Mouse (Mus musculus): Measurements from ENCODE around the gene Cry2. TPM values are rescaled to one million over a fixed set of nuclear protein-coding genes. Genes with fewer than 3 reads are reported as not detected.
"Not testable (repeated sequence)": the region's sequence is repeated elsewhere in the genome, so short reads cannot be mapped to it uniquely, and the experiment has no call there.

Cry2 gene
- total and polyA plus RNA-seq, 3 experiments = 32.9 to 53.8 (median 45.1) TPM

DNA sequence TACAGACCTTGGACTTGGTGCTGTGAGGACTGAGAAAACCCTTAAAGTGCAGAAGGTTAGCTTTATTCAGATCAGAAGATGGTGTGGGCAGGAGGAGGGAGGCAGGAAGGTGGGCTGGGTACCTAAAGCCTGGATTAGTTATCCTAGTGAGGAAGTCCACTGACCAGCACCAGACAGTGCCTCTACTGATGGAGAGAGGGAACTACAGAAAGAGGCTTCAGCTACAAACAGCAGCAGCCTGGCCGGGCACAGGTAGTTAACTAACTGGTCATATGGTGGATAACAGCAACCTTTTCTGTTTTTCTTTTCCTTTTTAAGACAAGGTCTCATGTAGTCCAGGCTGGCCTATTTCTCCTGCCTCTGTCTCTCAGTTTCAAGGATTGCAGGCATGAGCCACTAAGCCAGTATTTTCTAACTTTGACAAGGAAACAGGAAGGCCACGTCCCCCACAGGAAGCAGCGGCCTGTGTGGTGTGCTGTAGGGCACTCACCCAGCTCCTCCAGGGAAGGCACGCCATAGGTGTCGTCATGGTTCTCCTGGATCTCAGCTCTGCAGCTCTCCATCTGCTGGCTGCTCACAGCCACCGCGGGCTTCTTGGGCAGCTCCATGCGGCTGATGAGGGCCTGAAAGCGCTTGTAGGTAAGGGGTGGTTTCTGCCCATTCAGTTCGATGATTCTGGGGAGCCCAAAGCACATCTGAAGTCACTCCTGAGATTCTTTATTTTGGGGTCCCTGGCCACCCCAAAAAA, 11.3 kb downstream of the Cry2 start:
- peak; percentile 23 for DNase-seq

DNA sequence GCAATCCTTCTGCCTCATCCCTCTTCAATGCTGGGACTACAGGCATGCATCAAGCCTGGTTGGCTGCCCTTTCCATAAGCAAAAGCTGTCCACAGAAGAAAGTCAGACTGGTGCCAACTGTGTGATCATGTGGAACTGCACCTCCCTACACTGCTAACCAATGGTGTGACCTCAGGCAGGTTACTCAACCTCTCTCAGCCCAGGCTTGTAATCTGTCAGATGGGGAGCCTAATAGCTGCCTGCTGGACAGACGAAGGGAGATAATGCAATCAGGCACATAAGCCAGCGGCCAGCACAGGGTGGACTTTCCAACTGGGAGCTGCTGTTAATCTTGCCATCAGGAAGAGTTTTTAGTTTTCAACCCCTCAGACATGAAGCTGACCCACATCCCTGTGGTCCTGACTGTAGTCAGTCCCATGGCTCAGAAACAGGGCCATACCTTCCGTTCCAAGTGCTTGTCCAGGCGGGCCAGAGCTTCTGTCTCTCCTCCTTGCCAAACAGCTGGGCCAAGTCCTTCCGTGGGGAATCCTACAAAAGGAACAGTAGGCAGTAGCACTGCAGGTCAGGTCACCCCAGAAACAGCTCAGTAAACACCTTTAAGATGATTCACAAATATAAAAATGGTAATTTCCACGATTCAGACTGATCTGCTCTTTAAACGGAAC, 12.0 kb downstream of the Cry2 start:
- peak; percentile 72 for DNase-seq

DNA sequence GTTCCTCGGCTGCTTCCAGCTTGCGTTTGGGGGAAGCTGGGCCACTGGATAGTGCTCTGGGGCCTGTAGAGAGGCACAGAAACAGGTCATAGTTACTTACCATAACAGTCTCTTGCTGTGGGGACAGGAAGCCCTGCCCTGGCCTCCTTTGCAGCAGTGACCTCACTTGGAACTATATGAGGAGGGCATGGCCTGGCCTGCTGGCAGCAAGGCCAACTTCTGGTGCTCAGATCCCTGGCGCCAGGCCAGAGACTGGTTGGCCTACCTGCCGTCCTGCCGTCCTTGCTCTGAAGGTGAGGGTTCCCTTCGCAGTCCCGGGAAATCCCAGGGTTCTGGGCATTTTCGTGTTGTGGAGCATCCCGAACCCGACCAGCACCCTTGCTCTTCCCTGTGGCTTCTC, 22.1 kb downstream of the Cry2 start:
- DNase-seq = peak; percentile 32

DNA sequence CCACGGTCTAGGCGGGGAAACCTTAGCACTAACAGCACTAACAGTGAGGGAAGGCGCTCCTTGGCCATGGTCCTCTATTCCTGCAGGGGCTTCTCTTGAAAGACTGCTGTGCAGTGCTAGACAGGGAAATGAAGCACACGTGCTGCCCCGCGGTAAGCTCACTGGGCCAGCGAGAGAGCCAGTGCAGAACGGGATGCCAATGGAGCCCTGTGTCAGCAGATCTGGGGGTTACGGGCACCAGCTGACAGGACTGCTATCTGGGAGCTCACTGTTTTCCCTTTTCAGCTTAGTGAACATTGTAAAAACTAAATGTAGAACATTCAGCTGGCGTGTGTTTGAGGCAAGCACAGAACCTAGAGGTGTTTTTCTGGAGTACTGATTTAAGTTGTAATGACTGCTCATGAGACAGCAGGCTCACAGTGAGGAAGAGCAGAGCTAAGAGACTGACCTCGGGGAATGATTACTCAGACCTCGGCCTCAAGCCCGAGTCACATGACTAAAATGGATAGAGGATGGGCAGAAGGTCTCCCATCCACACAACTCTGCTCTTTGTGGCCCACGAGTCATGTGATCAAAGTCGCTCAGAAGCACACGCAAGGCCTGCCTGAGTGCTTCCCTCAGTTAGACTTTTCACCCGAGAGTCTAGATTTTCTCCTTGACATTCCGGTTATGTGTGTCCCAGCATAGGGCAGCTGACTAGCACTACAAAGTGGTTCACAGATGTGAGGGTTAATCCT, 25.4 kb downstream of the Cry2 start:
- DNase-seq = peak; percentile 72

DNA sequence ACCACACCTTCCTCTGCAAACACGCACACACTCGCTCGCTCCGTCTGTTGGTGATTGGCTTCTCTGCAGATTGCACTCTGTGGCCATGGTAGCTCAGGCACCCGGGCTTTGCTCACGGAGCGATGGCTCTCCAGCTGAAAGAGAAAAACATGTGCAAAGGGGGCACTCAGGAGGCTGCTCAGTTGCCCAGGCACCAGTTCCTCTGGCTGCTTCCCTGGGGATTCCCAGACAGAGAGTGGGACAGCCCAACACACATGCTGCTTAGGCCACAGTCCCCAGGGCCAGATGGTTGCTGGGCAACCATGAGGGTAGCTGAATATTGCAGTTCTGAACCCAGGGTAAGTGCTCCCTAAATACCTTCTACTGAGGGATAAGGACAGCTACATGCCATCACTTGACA, 28.2 kb downstream of the Cry2 start:
- DNase-seq = no peak

DNA sequence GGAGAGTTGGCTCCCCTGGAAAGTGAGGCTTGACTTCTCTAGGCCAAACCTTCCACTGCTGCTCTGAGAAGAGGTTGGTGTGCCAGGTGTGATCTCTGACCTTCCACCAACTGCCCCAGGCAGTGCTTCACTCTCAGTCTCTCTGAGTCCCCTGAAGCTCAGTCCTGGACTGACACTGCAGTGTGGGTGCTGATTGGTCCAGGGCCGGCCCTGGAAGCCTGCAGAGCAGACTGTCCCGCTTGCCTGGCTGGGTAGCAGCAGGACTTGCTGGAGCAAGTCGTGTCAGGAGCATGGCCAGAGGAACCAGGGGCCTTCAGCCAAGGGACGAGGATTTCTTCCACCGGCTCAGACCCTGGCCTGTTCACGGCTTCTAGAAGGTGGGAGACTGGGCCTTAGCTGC, 29.1 kb downstream of the Cry2 start:
- no peak for DNase-seq

DNA sequence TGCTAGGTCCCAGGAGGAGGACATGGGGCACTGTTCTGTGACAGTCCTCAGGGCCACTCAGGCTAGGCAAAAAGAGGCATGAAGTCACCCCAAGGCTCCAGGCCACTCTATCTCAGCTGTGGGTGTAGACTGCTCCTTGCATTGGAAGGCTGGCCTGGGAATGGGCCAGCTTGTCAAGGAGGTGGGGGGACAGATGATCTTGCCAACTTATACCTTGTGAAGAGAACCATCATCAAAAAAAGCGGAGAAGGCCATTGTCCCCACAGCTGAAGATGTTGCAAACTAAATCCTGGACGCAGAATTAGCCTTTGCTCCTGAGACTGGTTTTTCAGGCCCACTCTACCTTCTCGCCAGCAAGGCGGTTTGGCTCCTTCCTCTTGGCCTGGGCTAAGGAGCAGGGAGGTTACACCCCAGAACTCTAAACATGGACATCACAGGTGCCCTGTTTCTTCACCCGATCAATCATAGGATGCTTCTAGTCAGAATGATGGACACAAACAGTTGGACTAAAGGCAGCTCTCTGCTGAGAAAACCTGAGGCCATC, 30.0 kb downstream of the Cry2 start:
- DNase-seq = no peak

DNA sequence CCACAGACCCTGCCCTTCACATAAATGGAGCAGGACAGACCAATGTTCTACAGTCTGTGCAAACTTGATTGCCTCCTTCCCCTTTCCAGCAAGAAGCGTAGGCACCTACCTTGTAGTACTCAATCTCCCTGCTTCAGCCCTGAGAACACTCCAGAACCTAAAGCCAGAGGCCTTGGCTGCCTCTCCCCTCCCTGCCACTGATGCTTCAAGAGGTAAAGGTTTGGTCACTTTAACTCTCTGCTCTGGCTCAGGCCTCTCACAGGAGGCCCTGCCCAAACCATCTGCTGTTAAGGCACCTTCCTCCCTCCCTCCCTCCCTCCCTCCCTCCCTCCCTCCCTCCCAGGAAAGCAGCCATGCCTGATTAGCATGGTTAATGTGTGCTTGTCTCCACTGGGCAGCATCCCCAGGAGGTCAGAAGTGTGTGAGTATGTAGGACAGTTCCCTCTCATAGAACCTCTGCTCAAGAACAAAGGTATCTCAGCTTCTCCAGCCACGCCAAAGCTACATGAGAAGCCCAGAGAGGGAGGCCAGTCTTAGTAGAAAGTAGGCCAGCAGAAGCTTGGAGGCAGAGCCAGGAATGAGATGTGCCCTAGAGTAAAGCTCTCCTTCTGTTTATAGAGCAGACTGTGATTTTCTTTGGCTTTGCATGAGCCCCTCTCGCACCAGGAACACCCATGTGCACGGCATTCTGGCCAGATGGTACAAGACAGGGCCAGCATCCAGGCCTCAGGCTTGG, 31.1 kb downstream of the Cry2 start:
- DNase-seq = no peak

DNA sequence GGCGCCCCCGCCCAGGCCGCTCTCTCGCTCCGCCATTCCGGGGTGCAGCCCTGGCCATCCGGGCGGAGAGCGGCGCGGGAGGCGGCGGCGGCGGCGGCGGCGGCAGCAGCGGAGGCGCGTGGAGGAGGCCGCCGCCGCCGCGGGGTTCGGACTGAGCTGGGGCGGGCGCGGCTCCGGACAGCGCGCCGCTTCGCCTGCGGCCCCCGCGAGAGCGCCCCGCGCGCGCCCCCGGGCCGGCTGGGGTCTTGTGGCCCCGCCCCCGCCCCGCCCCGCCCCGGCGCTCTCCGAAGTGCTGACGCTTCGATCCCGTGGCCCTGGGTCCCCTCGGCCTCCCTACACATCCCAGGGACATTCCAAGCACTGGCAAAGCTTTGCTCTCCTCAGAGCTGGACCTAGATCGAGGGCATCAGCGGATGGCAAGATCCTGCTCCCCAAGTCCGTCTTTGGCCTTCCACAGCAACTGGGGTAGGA, 32.7 kb downstream of the Cry2 start, which contains the start of gene Mapk8ip1:
TSS of gene Mapk8ip1 (minus strand) at position 173 of the 471 bp plus-strand sequence.
- peak; percentile 31 for DNase-seq

DNA sequence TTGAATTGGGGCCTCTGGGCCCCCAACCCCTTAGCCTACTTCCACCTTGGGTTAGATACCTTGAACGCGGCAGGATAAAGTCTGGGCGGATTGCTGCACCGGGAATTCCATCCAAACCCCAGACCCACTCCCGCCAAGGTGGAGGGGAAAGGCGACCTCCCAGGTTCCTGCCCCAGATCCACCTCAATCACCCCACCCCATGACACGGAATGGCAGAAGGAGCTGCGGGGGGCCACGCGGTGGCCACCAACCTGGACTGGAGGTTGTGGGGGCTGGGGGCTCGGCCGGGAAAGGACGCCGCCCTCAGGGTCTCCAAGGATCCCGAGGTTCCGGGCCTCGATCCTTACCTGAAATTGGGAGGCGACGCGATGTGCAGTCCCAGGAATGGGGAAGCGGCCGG, 33.2 kb downstream of the Cry2 start:
- DNase-seq = no peak

DNA sequence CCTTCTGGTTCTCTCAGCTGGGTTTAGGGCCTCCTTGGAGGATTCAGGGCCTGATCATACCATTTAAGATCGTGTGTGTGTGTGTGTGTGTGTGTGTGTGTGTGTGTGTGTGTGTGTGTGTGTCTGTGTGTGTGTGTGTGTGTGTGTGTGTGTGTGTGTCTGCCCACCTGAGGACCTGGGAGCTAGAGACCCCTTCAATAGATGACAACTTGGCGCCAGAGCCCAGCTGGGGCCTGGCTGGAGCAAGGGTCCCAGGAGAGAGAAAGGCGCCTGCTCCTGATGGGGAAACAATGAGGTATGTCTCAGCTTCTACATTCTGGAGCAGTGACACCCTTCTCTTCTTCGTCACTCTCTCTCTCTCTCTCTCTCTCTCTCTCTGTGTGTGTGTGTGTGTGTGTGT, 34.0 kb downstream of the Cry2 start:
- not testable (repeated sequence) for DNase-seq

DNA sequence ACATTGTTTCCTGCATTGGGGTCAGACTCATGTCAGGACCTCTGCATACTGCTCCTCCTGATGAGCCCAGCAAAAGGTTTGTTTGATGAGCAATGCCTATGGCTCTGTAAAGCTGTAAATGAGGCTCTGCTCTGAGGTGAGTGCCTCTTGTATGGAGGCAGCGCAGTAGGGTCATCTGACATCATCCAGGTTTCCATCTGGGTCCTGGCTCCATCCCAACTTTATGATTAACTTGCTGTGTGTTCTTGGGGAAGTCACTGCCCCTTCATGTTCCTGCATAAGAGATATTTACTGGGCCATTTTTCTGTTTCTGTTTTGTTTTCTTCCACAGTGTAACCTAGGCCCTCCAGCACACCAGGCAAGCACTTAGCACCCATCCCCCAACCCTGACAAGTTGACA, 36.4 kb downstream of the Cry2 start:
- DNase-seq = no peak

DNA sequence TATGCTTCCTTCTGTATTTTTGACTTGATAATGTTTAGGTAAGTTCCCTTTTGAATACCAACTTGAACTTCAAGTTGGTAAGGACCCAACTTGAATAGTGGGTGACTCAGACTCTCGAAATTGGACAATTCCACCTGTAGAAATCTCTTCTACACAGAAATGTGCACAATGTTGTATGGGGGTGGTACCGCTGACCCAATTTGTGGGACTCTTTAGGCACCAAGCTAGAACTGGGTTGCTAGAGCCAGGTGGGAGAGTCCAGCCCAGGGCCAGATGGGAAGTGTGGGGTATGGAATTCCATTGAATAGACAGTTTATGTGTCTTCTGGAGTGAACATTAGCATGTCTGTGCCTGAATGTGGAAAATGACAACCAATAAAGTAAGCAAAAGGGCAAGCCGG, 38.3 kb downstream of the Cry2 start:
- DNase-seq = no peak

DNA sequence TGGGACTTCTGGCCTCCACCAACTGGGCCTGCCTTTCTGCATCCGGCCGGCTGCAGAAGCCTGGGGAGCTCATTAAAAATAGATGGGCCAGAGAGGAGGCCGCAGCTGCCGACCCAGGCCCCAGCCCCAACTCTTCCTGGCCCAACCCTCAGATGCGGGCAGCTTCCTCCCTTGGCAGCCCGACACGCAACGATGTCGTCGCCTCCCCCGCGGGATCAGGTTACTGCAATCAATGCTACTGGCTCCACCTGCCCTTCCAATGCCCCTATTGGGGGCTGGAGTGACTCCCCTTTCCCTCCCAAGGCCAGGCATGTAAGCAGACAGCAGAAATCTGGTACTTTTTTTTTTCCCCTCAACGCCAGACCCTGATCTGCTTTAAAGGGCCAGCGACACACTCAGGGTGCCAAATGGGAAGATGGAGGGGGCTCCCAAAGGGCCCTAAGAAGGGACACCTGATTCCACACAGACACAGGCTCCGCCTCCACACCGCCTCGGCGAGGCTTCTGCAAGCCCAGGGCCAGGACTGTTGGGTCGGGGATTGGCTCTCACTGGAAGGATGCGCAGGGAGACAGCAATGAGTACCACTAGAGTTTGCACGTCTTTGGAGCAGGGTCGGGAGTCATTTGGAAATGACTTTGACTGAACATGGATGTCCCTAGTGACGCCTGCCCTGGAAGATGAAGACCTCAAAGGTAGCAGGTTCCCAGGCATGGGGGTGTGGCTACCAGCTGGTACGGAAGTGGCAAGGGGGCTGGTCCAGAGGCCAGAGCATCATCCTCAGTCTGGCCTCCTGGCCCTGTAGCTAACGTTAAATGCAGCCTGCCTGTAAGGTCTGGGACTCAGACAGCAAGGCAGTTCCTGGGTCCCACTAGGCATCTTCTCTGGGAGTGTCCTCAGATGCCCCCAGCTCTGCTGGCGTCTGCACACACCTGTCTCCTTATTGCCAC, 41.3 kb downstream of the Cry2 start:
- DNase-seq = no peak

DNA sequence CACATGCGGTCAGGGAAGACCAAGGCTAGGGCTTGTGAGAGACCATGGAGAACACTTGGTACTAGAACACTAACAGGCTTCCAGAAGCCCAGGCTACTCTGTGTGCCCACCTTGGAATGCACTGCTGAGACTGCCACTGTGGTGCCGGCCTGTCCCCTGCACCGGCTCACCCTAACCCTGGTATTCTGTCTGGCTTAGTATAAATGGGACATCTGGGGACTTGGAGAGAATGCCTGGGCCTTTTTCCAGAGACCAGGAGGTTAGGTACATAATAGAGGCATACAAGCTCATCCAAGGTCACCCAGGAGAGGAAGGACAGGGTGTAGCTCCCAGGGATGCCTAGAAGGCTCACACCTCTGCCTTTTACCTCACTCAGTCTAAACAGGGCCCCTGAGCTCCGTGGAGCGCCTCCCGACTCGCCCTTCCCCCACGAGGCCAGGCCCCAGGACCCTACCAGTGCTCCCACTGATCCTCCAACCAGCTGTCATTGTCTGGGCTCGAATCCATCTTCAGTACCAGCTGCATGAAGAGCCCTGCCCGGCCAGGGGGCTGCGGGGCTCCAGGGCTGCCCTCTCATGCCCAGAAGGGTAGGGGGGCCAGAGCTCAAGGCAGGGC, 42.0 kb downstream of the Cry2 start:
- no peak for DNase-seq

DNA sequence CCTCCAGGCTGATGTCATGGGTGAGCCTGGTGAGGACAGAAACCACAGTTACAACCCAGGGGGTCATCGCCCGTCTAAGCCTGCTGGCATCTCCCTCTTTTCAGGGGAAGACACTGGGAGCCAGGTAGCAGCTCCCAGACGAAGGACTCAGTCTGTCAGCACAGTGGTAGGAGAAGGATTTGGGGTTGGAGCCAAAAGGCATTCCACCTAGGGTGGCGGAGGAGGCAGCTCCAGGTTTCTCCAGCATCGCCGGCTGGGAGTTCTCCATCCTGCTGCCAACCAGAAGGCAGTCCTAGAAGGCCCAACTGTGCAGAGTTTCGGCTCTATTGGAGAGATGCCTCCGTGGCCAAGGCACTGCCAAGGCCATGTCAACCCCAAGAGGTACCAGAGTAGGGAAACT, 42.7 kb downstream of the Cry2 start:
- no peak for DNase-seq

DNA sequence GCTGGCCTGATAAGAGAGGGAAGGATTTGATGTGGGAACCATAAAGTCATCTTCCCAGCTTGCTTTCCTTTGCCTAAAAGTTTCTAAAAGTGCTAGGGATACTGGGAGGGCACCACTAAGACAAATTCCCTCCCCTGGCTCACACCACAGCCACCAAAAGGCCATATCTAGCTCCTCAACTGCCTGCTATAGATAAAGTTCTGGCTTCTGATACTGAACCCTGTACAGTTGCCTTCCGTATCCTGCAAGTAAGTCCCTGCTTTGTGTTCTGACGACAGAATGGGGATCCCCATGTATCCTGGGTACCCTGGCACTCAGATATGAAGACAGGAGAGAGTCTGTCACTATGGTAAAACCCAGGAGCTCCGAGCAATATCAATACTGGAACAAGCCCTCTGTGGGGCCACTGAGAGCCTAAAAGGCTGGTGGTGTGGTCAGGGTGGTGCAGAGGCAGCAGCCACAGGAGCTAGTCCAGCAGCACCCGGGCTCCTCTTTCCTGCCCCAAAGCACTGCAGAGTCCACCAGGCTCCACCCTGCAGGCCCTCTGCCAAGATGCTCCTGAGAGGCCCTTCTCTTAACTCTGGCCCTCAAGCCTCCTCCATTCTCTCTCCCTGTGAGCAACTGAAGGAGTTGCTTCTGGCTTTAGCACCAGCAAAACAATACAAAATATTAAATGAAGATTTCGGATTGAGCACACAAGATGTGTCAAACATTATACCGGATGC, 43.5 kb downstream of the Cry2 start:
- no peak for DNase-seq

DNA sequence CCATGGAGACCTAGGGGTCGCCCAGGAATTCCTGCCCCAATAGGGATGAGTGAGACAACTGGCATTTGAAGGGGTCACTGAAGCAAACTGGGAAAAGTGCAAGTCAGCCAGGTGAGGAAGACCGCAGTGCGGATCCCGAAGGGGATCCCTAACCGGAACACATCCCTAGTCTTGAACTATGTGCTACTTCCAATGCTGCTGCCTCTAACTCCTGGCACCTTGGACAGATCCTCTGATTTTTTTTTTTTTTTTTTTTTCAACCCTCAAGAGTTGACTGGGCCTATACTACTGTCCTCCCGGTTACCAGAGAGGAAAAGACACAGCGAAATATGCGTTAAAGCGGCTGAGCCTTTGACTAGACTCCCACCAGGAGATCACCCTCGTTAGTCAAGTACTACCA, 44.2 kb downstream of the Cry2 start:
- DNase-seq = no peak

DNA sequence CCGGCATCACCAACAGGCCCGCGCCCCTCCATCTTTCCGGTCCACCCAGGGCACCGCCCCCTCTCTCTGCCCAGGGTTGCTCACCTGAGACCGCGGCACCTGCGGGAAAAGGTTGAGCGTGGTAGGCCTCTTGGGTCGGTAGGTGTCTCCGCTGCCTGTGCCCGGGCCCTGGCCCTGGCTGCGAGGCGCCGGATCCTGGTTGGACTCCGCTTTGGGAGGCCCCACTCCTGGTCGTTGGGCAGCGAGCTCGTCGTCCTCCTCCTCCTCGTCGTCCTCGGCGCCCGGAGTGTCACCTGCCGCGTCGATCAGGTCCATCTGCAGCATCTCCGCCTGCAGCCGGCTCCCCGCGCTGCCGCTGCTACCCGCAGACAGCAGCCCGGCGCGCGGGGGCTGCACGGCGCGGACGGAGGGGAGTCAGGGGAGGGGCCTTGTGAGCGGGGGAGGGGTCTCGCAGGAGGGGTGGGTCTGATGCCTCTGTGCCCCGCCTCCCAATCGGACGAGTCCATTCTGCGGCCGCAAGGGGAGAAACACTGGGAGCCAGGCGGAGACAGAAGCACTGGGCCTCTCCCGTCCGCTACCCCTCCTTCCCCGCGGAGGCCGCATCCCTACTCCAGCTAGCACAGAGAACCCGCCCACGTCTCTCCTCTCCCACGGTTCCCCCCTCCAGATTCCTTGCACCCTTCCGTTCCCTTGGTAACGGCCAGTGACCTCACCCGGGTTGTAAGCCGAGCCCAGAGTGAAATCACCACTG, 44.8 kb downstream of the Cry2 start:
- peak; percentile 91 for DNase-seq

Measured in adrenal gland, adult 2 months (tissue).